Mouse (Mus musculus) adrenal gland, postnatal 25 days (tissue): ENCODE data around the gene Clcn3. TPM values are rescaled to one million over a fixed set of nuclear protein-coding genes. Genes with fewer than 3 reads are reported as not detected.

Experiments
- DNase-seq: peaks from one replicate; pipeline ENCODE4 v3.0.0; 2021; ENCODE audit warnings: mixed read lengths
- total RNA-seq: library from RNA; stranded (reverse); gene quantifications from 2 replicates; pipeline ENCODE4 v1.2.3, GENCODE M21; 2021

The Clcn3 gene
- total RNA-seq, 1 experiment from 2014 or later, result 53.3 TPM

- DNase-seq, result no peak
These were observed 114.7 kb downstream of the Clcn3 start for GRCm38 (mm10) chr8:60868236-60868965.

- no peak for DNase-seq
These were observed 115.5 kb downstream of the Clcn3 start for GRCm38 (mm10) chr8:60867468-60868115.

- DNase-seq, result peak; percentile 48
These were observed 117.5 kb downstream of the Clcn3 start for GRCm38 (mm10) chr8:60865504-60866114.

- no peak for DNase-seq
These were observed 118.2 kb downstream of the Clcn3 start for GRCm38 (mm10) chr8:60864875-60865274.

- DNase-seq, result no peak
These were observed 121.3 kb downstream of the Clcn3 start for GRCm38 (mm10) chr8:60861783-60862182.

- DNase-seq, result no peak
These were observed 122.4 kb downstream of the Clcn3 start for GRCm38 (mm10) chr8:60860749-60861148.

Other genes starting within 250 kb of the Clcn3 start
- gene Hpf1, start 92.9 kb downstream of the Clcn3 start, total RNA-seq, result 23.3 and 23.9 TPM in 2 replicates
- gene Nek1, start 9.9 kb upstream of the Clcn3 start, total RNA-seq, result 17.3 and 21.7 TPM in 2 replicates
- 10.6 and 13.0 TPM in 2 replicates for gene Sh3rf1, start 240.6 kb upstream of the Clcn3 start, total RNA-seq